Mouse (Mus musculus) lung, postnatal 4 days (tissue): ENCODE results near the gene Fig4.

ENCODE experiments used
- DNase-seq, 2 experiments: peaks; one replicate each; pipeline ENCODE4 v3.0.0; 2021

Fig4 gene

GRCm38 (mm10) chr10:41302689-41303431 lies at the start of gene Fig4:
TSS of gene Fig4 (minus strand) at chr10:41303260.
- peak; percentile 89 to 90 for DNase-seq

DNA sequence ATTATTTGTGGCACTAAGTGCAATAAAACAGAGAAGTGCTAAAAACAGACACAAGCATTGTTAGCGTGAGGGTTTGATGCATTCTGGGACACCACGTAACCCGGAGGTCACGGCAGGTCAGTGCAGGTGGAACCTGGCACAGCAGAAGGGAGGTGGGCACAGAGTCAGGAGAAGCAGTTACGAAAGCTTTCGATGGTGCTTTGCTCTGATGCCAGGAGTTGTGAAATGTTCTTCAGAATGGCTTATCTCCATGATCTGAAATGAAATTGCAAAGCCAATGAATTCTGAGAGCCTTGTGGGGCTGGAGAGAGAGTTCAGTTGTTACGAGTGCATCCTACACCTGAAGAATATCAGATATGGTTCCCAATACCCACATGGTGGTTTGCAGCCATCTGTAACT lies 38.3 kb upstream of the Fig4 start:
- DNase-seq = peak; percentile 53 to 61

- DNase-seq = no peak
These were observed 29.5 kb upstream of the Fig4 start for GRCm38 (mm10) chr10:41332533-41333043.

DNA sequence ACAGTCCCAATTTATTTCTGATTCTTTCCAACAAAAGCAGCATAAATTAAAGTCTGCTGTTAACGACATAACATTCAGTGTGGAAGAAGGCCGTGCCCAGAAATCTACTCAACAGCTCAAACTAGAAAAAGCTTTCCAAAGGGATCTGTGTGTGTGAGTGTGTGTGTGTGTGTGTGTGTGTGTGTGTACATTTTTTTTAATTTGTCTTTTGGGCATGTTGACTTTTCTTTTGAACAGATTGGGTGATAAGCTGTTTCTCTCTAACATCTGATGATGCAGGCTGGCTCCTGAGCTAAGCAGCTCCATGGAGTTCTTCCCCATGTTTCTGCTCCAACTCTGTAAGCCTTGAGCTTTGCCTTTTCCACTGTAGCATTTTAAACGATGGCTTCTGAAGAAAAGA lies 12.8 kb upstream of the Fig4 start:
- DNase-seq = no peak

GRCm38 (mm10) chr10:41308205-41308604 lies 5.1 kb upstream of the Fig4 start:
- DNase-seq = no peak

DNA sequence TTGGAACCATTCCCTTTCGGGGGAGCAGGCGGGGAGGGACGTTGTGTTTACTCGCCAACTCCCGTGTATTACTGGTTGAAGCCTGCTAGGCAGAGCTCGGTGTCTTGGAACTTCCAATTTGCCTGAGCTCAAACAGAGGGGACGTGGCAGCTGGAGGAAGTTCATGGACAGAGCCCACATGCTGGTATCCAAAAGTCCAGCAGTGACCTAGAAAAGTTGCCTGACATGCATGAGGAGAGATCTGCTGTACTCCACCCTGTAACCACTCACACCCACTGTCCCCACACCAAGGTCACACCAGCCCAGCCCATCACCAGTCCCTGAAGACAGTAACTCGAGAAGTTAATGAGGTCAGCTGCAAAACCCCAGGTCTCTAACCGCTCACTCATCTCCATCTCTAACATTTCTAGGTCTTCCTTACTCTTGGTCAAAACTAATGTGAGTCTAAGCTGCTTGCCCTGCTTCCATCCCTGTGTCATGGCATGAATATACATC lies 1.9 kb upstream of the Fig4 start:
- no peak for DNase-seq

GRCm38 (mm10) chr10:41303639-41304444 lies 782 bp upstream of the Fig4 start, which contains the start of gene Ak9:
TSS of gene Ak9 (plus strand) at chr10:41303980.
- peak; percentile 86 to 87 for DNase-seq

DNA sequence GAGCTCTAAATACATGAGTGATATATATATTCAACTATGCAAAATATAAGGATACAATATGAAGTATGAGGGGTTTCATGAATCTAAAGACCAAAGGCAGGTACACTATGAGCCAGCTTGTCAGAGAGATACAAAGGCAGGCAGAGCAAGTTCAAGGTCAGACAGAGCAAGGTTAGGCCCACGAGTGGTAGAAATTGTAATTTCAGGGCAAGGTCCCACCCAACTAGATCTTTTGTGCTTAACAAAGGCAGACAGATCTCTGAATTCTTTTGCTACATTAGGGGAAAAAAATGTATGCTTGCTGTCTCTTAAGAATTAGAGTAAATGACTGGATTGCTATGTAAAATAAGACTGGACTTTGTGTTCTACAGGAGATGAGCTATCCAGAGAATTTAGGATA lies 2.9 kb downstream of the Fig4 start:
- DNase-seq = no peak

GRCm38 (mm10) chr10:41295145-41295544 lies 7.9 kb downstream of the Fig4 start:
- DNase-seq = peak; percentile 15 to 29

GRCm38 (mm10) chr10:41294734-41295133 lies 8.3 kb downstream of the Fig4 start:
- DNase-seq = no peak

DNA sequence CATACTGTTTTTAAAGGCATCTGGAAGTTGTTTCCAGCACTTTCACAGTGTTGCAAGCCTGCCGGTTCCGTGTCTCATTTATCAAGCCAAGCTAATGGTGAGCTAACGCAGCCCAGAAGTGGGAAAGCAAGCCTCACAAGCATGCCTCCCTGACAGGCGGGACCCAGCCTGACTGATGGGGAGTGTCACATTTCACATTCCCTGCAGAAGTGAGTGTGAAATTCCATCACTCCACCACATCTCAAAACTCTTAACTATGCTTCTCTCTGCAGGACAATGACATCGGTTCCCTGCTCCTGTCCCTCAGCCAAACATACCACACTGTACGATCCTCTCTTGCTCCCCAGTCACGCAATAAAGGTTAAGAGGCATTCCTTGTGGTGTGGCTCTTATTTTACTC lies 10.0 kb downstream of the Fig4 start:
- peak; percentile 21 to 61 for DNase-seq

DNA sequence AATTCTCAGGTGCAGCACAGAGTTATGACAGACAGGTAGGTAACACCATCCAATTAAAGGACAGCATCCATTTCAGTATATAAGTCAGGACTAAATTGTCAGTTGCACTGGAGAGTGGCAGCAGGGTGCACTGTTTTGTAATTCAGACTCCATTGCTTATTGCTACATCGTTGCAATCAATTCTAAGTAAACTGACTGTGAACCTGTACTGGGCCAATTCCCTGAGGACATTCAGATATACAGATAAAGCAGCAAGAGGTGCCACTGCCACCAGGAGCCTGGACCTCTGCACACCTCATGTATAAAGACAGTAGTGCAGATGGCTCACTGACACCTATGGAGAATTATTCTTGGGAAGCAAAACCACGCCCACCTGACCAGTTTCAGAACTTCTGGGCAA lies 12.0 kb downstream of the Fig4 start:
- no peak for DNase-seq

DNA sequence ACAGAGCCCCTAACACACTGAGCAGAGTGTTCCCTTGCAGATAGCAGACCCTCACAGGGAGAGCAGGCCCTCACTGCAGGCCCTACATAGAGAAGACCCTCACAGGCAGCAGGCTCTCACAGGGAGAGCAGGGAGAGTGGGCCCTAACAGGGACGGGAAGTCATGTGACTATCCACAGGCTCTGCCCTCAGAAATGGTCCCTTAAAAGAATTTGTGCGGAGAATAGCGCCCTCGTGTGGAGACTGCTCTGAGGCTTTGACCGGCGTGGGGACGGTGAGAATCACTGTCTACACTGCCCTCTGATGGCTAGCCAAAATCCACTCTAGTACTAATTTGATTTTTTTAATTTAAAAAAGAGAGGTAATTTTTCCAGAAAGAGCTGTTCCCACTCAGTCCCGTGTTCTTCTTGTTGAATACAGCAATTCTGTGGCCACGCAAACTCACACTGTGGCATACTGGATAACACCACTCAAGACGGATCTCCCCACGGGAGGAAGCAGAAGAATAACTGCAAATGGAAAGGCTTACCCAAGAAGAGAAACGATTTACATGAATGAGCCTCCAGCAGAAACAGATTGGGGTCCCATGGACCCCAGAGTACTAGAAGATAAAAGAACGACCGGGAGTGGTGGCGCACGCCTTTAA lies 14.2 kb downstream of the Fig4 start:
- peak; percentile 81 to 91 for DNase-seq

- DNase-seq = no peak
These were observed 15.0 kb downstream of the Fig4 start for GRCm38 (mm10) chr10:41288074-41288473.

GRCm38 (mm10) chr10:41287618-41288017 lies 15.4 kb downstream of the Fig4 start:
- no peak for DNase-seq

GRCm38 (mm10) chr10:41282086-41282485 lies 21.0 kb downstream of the Fig4 start:
- DNase-seq = no peak

DNA sequence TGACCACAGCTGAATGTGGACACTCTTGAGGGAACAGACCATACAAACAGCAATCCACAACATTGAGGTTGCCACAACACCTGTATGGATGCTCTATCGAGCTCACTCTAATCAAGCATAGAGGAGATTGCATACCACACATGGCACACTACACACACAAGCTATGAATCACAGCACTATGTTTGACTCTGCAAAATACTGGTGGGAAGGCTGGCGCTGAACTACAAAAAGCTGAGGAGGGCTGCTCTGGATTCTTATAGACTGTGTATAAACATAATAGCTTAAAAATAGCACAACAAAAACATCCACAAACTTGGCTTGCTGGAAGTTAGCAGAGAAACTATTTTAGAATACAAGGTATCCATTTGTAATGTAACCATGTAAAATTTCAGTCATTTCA lies 22.3 kb downstream of the Fig4 start:
- DNase-seq = no peak

- no peak for DNase-seq
These were observed 22.9 kb downstream of the Fig4 start for GRCm38 (mm10) chr10:41280177-41280576.

GRCm38 (mm10) chr10:41278808-41279207 lies 24.3 kb downstream of the Fig4 start:
- DNase-seq = peak in 1 of 2 experiments; percentile 31

DNA sequence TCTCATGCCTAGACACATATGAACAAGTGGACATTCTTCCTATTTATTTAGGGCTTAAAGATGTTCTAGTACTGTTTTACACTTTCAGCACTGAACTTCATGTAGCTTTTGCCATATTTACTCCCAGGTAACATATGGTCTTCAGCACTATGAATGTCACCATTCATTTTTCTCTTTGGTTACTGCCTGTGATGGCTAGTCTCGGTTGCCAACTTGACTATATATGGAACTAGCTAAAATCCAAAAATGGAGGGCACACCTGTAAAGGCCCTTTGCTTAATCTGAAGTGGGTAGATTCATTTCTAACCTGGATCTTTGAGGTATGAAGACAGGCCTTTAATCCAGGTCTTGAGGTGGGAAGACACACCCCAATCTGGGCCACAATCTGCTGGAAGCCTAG lies 28.2 kb downstream of the Fig4 start:
- no peak for DNase-seq

DNA sequence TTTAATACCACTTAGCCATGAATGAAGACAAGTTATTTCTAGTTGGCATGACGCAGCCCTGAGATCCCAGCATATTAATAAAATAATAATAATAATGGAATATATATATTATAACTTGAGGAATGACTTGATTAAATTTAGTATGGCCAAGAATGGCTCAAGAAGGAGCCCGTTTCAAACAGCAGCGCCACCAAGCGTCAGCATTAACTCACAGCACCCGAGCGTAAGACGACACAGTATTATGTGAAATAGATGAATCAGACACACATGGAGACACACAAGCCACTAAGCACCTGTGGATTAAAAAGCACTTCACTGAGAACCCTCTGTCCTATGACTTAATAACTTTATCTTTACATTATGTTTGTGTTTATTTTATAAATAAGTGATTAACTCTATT lies 31.2 kb downstream of the Fig4 start:
- DNase-seq = no peak

DNA sequence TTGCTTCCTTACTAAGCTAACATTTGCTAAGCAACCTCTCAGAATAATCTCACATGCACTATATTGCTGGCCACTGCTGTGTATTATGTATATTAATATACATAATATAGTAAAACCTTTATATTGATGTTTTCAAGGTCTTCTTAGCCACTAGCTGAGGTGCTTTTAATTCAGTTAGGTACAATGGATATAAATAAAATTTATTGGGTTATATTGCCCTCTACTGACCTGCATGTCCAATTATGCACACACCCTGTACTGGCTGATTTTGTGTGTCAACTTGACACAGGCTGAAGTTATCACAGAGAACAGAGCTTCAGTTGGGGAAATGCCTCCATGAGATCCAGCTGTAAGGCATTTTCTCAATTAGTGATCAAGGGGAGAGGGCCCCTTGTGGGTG lies 41.2 kb downstream of the Fig4 start:
- no peak for DNase-seq

DNA sequence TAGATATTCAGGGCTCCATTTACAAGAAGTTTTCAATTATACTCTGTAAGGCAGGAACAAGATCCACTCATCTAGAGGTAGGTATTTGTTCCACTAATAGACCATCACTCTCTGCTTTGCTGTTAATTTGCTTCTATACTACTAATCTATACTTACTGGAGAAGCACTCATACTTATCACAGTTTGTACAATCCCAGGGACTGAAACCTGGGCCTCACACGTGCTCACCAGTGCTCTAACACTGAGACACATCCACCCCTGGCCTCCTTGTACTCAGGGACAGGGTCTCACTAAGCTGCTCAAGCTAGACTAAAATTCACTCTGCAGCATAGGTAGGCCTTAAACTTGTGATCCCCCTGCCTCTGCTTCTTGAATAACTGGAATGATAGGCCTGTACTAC lies 41.8 kb downstream of the Fig4 start:
- DNase-seq = no peak
